In genomic region chr3:122034240-122034639, GRCm38 (mm10) we compare ENCODE assay signal across 29 mouse cellular contexts. TPM values are rescaled to one million over a fixed set of nuclear protein-coding genes. Genes with fewer than 3 reads are reported as not detected.
A peak's percentile ranks its signal among the peaks of the same experiment; 100 is the strongest.
DNase-seq lines count a peak whose midpoint lies in the region; ATAC-seq and TF ChIP-seq lines count a peak whose summit lies in the region.
"Had no signal": no experiment of that assay in that cellular context is flagged by ENCODE, and none has a peak within 500 bp of the region (broad histone marks: within the 10 kb centered on the region; RNA-seq: fewer than 3 reads in every experiment).

No protein-coding gene starts in this region.

- no peak for ATAC-seq in heart, embryonic 13.5 days (ENCODE audit: extremely low read depth, insufficient number of reproducible peaks, low FRiP score, low TSS enrichment)
- no peak for ATAC-seq in hindbrain, embryonic 13.5 days (ENCODE audit: low FRiP score)
- ATAC-seq: forebrain, embryonic 14.5 days; intestine, postnatal 0 days; lung, postnatal 0 days had no signal

- no peaks in the 10 kb centered on the region for H3K27me3 ChIP-seq in heart, embryonic 13.5 days (replicated peaks)
- H3K27me3 ChIP-seq in limb, embryonic 10.5 days (ENCODE audit: low read depth, poor library complexity, severe bottlenecking) = no peaks in the 10 kb centered on the region
- H3K27me3 ChIP-seq in hindbrain, embryonic 13.5 days = 0 out of 2 replicates have a peak, but pooled peaks cover 12% of the 10 kb centered on the region
- H3K27me3 ChIP-seq: CH12.LX; embryonic facial prominence, embryonic 12.5 days; limb, embryonic 13.5 days; liver, embryonic 13.5 days; megakaryocyte, embryonic 14.5 days; neural tube, embryonic 12.5 days had no signal

- H3K4me2 ChIP-seq in heart, embryonic 13.5 days = no peak overlapping the region
- H3K4me2 ChIP-seq in hindbrain, embryonic 13.5 days = no peak overlapping the region
- H3K4me2 ChIP-seq: embryonic facial prominence, embryonic 12.5 days; hindbrain, embryonic 14.5 days; limb, embryonic 13.5 days; liver, embryonic 13.5 days; midbrain, embryonic 12.5 days; neural tube, embryonic 12.5 days had no signal

- H3K4me1 ChIP-seq in heart, embryonic 13.5 days = peaks cover 34% of the 10 kb centered on the region
- peaks cover 19% of the 10 kb centered on the region for H3K4me1 ChIP-seq in limb, embryonic 10.5 days
- H3K4me1 ChIP-seq in hindbrain, embryonic 13.5 days (replicated peaks) = peaks cover 14% of the 10 kb centered on the region
- H3K4me1 ChIP-seq: midbrain, embryonic 12.5 days had no signal

- no peak for TF ChIP-seq CTCF in gastrocnemius, adult 2 months (IDR thresholded peaks at IDR 0.05)

- no peak overlapping the region for H3K9ac ChIP-seq in heart, embryonic 13.5 days
- H3K9ac ChIP-seq in hindbrain, embryonic 13.5 days = no peak overlapping the region
- H3K9ac ChIP-seq: embryonic facial prominence, embryonic 12.5 days; hindbrain, embryonic 14.5 days; limb, embryonic 13.5 days; liver, embryonic 13.5 days; midbrain, embryonic 12.5 days; neural tube, embryonic 12.5 days had no signal

- intact Hi-C loops in gastrocnemius, adult 2 months (cut with DNase I) = no loop called here

- no peak overlapping the region for H3K4me3 ChIP-seq in gastrocnemius, adult 2 months
- no peak overlapping the region for H3K4me3 ChIP-seq in heart, embryonic 13.5 days
- no peak overlapping the region for H3K4me3 ChIP-seq in limb, embryonic 10.5 days
- H3K4me3 ChIP-seq in hindbrain, embryonic 13.5 days = no peak overlapping the region
- H3K4me3 ChIP-seq: embryonic facial prominence, embryonic 12.5 days; layer of hippocampus, adult 2 months; left cerebral cortex, adult 2 months; limb, embryonic 13.5 days; liver, embryonic 13.5 days; megakaryocyte, embryonic 14.5 days; midbrain, embryonic 12.5 days; myocyte; neural tube, embryonic 12.5 days had no signal

- no peaks in the 10 kb centered on the region for H3K36me3 ChIP-seq in heart, embryonic 13.5 days
- no peaks in the 10 kb centered on the region for H3K36me3 ChIP-seq in limb, embryonic 10.5 days
- H3K36me3 ChIP-seq in hindbrain, embryonic 13.5 days = no peaks in the 10 kb centered on the region
- H3K36me3 ChIP-seq: embryonic facial prominence, embryonic 12.5 days; limb, embryonic 13.5 days; liver, embryonic 13.5 days; midbrain, embryonic 12.5 days; neural tube, embryonic 12.5 days had no signal

- H3K9me3 ChIP-seq in heart, embryonic 13.5 days = no peaks in the 10 kb centered on the region
- H3K9me3 ChIP-seq in limb, embryonic 10.5 days (replicated peaks) = no peaks in the 10 kb centered on the region
- H3K9me3 ChIP-seq in hindbrain, embryonic 13.5 days = 0 out of 2 replicates have a peak, but pooled peaks cover 5% of the 10 kb centered on the region
- H3K9me3 ChIP-seq: liver, embryonic 13.5 days; megakaryocyte, embryonic 14.5 days; midbrain, embryonic 12.5 days; neural tube, embryonic 12.5 days had no signal

- DNase-seq in gastrocnemius, adult 2 months = no peak
- DNase-seq in gastrocnemius, postnatal 4 days (ENCODE audit: low spot score in 2 of 2) = no peak
- no peak for DNase-seq in heart, adult 8-10 months (ENCODE audit: low spot score)
- DNase-seq in kidney, adult 9 months = peak; percentile 50
- DNase-seq in kidney, adult 11 months = no peak
- DNase-seq in limb, embryonic 10.5 days (ENCODE audit: low spot score) = no peak
- DNase-seq: adrenal gland, adult 8-10 months; cerebellum, adult 8-10 months; cerebellum, postnatal 36 days; gastrocnemius, postnatal 36 days; liver, embryonic 13.5 days; lung, adult 18-20 months; lung, postnatal 4 days; right cerebral cortex, adult 18-20 months had no signal

- WGBS in heart, embryonic 13.5 days = 49% methylated on average over 5 of the region's 5 CpGs
- WGBS in limb, embryonic 10.5 days = 88% methylated on average over 5 of the region's 5 CpGs
- 88% methylated on average over 5 of the region's 5 CpGs for WGBS in hindbrain, embryonic 13.5 days

- H3K27ac ChIP-seq in gastrocnemius, adult 2 months = peak overlapping the region; percentile 72; the same call in 1 of the 2 replicates
- peak overlapping the region; percentile 83 for H3K27ac ChIP-seq in heart, embryonic 13.5 days (replicated peaks)
- H3K27ac ChIP-seq in limb, embryonic 10.5 days = 0 out of 2 replicates have a peak overlapping the region, but pooled peaks have one; percentile 36
- no peak overlapping the region for H3K27ac ChIP-seq in hindbrain, embryonic 13.5 days
- H3K27ac ChIP-seq: embryonic facial prominence, embryonic 12.5 days; hindbrain, embryonic 14.5 days; layer of hippocampus, adult 2 months; left cerebral cortex, adult 2 months; liver, embryonic 13.5 days; midbrain, embryonic 12.5 days; neural tube, embryonic 12.5 days had no signal

RNA-seq across cellular contexts. Expression of gene Abca4, which starts 10.0 kb away (rescaled TPM):
- total RNA-seq in gastrocnemius, adult 2 months (2021) = under 1 TPM; 0.79 to 0.95 TPM
- total RNA-seq in gastrocnemius, postnatal 4 days (2021) = 1 to 10 TPM; 1.9 to 2.9 TPM
- polyA plus RNA-seq in heart, embryonic 13.5 days (2015; fragmentation: Nextera tagmentation; extraction: Ambion mirVana) = 2.4 and 2.5 TPM in 2 replicates
- total RNA-seq in heart, adult 8-10 months (2022) = 1 to 10 TPM; 1.8 to 2.7 (median 2.3) TPM
- polyA plus RNA-seq in limb, embryonic 10.5 days (2016; fragmentation: Nextera tagmentation; extraction: Ambion mirVana) = 1.7 and 2.3 TPM in 2 replicates
- polyA plus RNA-seq in hindbrain, embryonic 13.5 days (2015; fragmentation: Nextera tagmentation; extraction: Ambion mirVana) = 2.1 and 3.1 TPM in 2 replicates
